Mouse (Mus musculus) thymus, adult 2 months (tissue): ENCODE results near the gene Eya4.

ENCODE experiments used
- CTCF ChIP-seq: fragments of 200-500 bp; IDR thresholded peaks from 2 replicates; pipeline ENCODE4 v1.5.1; 2012; ENCODE audit warnings: mild to moderate bottlenecking, control low read depth, low read length, moderate library complexity, borderline replicate concordance; ENCODE audit not compliant: control insufficient read depth, poor library complexity, insufficient read depth; ENCODE audit errors: extremely low read depth
- POLR2A ChIP-seq: fragments of 200-500 bp; IDR thresholded peaks from 2 replicates; pipeline ENCODE4 v1.6.1; 2012; ENCODE audit warnings: mild to moderate bottlenecking, low read length, control low read depth, moderate library complexity; ENCODE audit not compliant: control insufficient read depth, poor library complexity, insufficient read depth; ENCODE audit errors: extremely low read depth

- no peak for TF ChIP-seq CTCF
- no peak for TF ChIP-seq POLR2A
These were observed 127.2 kb downstream of the Eya4 start for GRCm38 (mm10) chr10:23223336-23223735.
